Mouse (Mus musculus) liver, embryonic 15.5 days (tissue): ENCODE measurements around the gene Gstm6. TPM values are rescaled to one million over a fixed set of nuclear protein-coding genes. Genes with fewer than 3 reads are reported as not detected.
"Not testable (repeated sequence)": the region's sequence is repeated elsewhere in the genome, so short reads cannot be mapped to it uniquely, and the experiment has no call there.

Experiments used
- ATAC-seq: fragments of 200-750 bp; cut with Nextera tagmentation; 2 replicates; pipeline ENCODE4 v1.8.0; 2017; ENCODE audit warnings: moderate number of reproducible peaks, mild to moderate bottlenecking, moderate library complexity; ENCODE audit not compliant: insufficient read depth
- H3K27ac ChIP-seq: fragments of 300-500 bp; sonication (generic); replicated peaks from 2 replicates; pipeline ENCODE4 v1.5.1; 2015; ENCODE audit warnings: mild to moderate bottlenecking, inconsistent platforms
- H3K27me3 ChIP-seq: fragments of 300-500 bp; sonication (generic); 2 replicates; pipeline ENCODE4 v1.6.1; 2015; ENCODE audit warnings: mild to moderate bottlenecking, inconsistent platforms
- H3K36me3 ChIP-seq: fragments of 300-500 bp; sonication (generic); replicated peaks from 2 replicates; pipeline ENCODE4 v1.6.1; 2015; ENCODE audit warnings: moderate library complexity, mild to moderate bottlenecking, inconsistent platforms
- H3K4me1 ChIP-seq: fragments of 300-500 bp; sonication (generic); replicated peaks from 2 replicates; pipeline ENCODE4 v1.6.1; 2015; ENCODE audit warnings: inconsistent platforms
- H3K4me2 ChIP-seq: fragments of 300-500 bp; sonication (generic); 2 replicates; pipeline ENCODE4 v1.6.1; 2015; ENCODE audit warnings: moderate library complexity, mild to moderate bottlenecking, inconsistent platforms
- H3K4me3 ChIP-seq: fragments of 300-500 bp; sonication (generic); replicated peaks from 2 replicates; pipeline ENCODE4 v1.5.1; 2015; ENCODE audit warnings: mild to moderate bottlenecking, inconsistent platforms
- H3K9ac ChIP-seq: fragments of 300-500 bp; sonication (generic); 2 replicates; pipeline ENCODE4 v1.6.1; 2015; ENCODE audit warnings: moderate library complexity, mild to moderate bottlenecking, inconsistent platforms
- H3K9me3 ChIP-seq: fragments of 300-500 bp; sonication (generic); replicated peaks from 2 replicates; pipeline ENCODE4 v1.6.1; 2016; ENCODE audit warnings: inconsistent platforms
- WGBS: fragments of 180-500 bp; shearing (Covaris S2); methylation state at CpG from one replicate; pipeline ENCODE4 v1.1.7; 2015; ENCODE audit warnings: mixed read lengths; ENCODE audit not compliant: insufficient replicate concordance; 5-methylcytosine and 5-hydroxymethylcytosine counted together
- polyA plus RNA-seq: library from polyadenylated mRNA; unstranded; fragments of >200 nt; fragmentation: Nextera tagmentation; extraction: Ambion mirVana; gene quantifications from 2 replicates; pipeline ENCODE4 v1.2.1, GENCODE M21; 2015

Gene Gstm6
- polyA plus RNA-seq, 1 experiment from 2014 or later: 17.2 TPM

DNA sequence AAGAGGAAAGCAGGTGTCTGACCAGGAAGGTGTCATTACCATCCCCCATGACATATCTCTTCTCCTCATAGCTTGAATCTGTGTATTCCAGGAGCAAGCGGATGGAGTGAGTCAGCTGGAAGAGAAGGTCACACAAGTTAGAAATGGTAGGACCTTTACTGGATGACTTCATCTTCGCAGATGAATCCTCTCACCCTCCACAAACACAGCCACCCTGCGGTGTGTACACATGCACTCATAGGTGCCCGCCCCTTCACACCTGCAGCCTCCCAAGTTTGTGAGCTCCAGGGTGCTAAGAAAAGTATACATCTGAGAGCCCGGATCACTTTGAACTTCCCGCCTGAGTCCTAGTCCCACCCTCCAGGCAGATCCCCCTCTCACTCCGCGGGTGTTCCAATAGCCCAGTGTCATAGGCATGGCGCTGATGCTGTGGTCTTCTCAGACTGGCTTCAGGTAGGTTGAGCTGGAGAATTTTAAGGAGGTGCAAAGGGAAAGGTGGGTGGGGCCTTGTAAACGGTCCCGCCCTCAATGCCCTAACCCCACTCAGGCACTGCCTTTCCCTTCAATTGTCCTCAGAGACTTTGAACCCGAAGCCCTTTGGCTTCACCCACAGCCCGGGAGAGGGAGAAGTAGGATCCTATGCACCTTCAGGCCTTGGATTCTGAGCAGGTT lies 25.3 kb upstream of the Gstm6 start, which contains the start of gene Gstm3:
Gene Gstm3, minus strand, starts transcription at position 560 of the 672 bp plus-strand sequence.
- 44% methylated on average over 13 of the region's 13 CpGs for WGBS
- Histone ChIP-seq H3K4me1 (peaks cover 26% of the 10 kb centered on the region), H3K9ac (no peak within 1 kb of the TSS), H3K4me2 (no peak within 1 kb of the TSS), H3K27ac (no peak within 1 kb of the TSS), H3K36me3 (no peaks in the 10 kb centered on the region), H3K27me3 (no peaks in the 10 kb centered on the region), H3K4me3 (no peak within 1 kb of the TSS), H3K9me3 (no peaks in the 10 kb centered on the region)
- peak; percentile 35; the same call in 1 of the 2 replicates for ATAC-seq

DNA sequence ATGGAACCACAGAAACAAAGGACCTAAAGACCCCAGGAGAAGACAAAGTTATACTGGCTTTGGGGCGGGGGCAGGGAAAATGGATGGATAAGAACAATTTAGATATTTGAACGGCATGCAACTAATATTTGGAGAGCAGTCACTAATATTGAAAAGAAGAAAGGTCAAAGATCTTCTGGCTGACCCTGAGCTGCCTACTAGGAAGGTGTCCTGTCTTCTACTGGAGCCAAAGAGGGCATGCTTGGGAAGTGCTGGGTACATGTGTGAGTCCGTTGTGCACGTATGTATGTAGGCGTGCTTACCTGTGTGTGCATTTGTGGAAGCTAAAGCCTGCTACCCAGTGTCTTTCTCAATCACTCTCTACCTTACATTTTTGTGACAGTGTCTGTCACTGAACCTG lies 23.1 kb upstream of the Gstm6 start:
- Histone ChIP-seq H3K4me2 (no peak overlapping the region), H3K4me1 (peaks cover 24% of the 10 kb centered on the region), H3K9ac (no peak overlapping the region), H3K9me3 (no peaks in the 10 kb centered on the region), H3K4me3 (no peak overlapping the region), H3K27ac (no peak overlapping the region), H3K27me3 (no peaks in the 10 kb centered on the region), H3K36me3 (no peaks in the 10 kb centered on the region)
- no peak for ATAC-seq
- 76% methylated on average over 5 of the region's 5 CpGs for WGBS

DNA sequence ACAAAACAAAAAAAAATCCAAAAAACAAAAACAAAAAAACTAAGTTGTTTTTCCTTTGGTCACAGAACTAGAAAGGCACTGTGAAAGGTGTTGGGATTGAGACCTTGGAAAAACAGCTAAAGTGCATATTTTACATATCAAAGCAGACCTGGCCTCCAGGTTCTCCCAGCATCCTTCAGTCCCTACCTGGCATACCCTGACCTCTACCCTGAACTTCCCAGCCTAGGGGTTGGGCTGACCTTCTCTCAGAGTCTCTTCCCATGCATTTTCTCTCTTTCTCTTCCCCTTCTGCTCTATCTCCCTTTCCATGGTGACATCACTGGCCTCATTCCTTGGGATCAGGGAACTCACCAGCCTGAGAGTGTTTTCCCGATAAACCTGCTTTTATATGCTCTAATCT lies 22.0 kb upstream of the Gstm6 start:
- H3K9ac ChIP-seq: no peak overlapping the region
- H3K36me3 ChIP-seq: no peaks in the 10 kb centered on the region
- H3K4me2 ChIP-seq: no peak overlapping the region
- WGBS: 62% methylated on average over 1 of the region's 1 CpGs
- no peak for ATAC-seq
- H3K27ac ChIP-seq: no peak overlapping the region
- no peaks in the 10 kb centered on the region for H3K9me3 ChIP-seq
- no peak overlapping the region for H3K4me3 ChIP-seq
- peaks cover 24% of the 10 kb centered on the region for H3K4me1 ChIP-seq
- H3K27me3 ChIP-seq: no peaks in the 10 kb centered on the region

DNA sequence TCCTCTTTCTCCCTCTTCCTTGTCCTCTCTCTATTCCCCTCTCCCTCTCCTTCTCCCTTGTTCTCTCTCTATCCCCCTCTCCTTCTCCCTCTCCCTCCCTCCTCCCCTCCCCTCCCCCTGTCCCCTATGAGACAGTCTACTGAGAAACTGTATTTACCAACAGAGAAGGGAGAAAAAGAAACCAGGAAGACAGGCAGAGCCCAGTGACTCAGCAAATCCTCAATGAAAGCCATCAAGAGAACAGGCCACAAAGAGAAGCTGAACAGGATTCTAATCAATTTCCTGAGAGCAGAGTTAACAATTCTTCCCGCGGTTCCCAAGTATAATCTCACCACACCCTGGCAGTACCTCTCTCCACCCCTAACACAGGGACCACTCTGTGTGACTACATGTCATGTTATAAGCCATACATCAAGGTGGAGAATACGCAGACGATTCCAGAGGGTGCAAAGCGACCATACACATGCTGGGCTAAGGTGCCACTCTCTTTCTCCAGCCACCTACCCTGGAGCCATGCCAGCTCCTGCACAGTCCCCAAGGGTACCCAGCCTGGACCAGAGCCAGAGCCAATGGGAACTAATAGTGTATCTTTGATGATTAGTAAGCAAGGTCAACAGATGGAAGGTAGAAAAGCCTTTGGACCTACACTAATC lies 21.2 kb upstream of the Gstm6 start:
- no peaks in the 10 kb centered on the region for H3K27me3 ChIP-seq
- 0 out of 2 replicates have a peak, but pooled peaks have one; percentile 18 for ATAC-seq

DNA sequence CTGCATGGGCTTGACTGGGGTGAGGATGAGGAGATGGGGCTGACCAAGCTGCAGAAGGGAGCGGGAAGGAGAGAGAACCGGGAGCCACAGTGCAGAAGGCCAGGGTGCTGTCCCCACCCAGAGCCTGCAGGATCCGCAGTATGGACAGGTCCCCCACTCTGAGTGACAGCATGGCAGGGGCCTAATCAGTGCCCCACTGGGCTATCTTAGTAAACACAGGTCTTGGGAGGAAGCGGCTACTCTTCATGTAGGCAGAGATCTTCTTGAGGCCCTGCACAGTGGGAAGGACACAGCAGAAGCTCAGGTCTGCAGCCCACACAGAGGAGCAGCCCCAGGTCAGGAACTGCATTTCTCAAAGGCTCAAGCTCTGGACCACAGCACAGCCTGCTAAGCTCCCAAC lies 20.5 kb upstream of the Gstm6 start:
- H3K9ac ChIP-seq: no peak overlapping the region
- WGBS: 25% methylated on average over 4 of the region's 4 CpGs

More for the DNA sequence above, 21.2 kb upstream of the Gstm6 start:
- Histone ChIP-seq H3K9ac (no peak overlapping the region), H3K4me3 (no peak overlapping the region), H3K36me3 (no peaks in the 10 kb centered on the region), H3K4me1 (peaks cover 24% of the 10 kb centered on the region), H3K9me3 (no peaks in the 10 kb centered on the region), H3K27ac (no peak overlapping the region), H3K4me2 (peak overlapping the region; percentile 32; the same call in 1 of the 2 replicates)
- 29% methylated on average over 5 of the region's 5 CpGs for WGBS

DNA sequence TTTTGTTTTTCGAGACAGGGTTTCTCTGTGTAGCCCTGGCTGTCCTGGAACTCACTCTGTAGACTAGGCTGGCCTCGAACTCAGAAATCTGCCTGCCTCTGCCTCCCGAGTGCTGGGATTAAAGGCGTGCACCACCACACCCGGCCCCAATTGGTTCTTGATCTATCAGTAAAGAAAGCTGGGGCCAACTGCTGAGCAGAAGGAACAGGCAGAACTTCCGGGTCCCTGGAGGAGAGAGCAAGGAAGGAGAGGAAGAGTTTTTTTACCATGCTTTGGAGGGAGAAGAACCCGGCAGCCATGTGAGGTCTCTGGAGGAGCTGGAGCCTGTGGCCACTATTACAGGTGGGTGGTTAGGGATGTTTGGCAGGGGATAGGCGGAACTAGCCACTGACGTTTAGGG lies 11.7 kb upstream of the Gstm6 start:
- not testable (repeated sequence) for H3K9me3 ChIP-seq, H3K36me3 ChIP-seq, H3K4me3 ChIP-seq, ATAC-seq, H3K9ac ChIP-seq, H3K27ac ChIP-seq, H3K27me3 ChIP-seq, H3K4me1 ChIP-seq, H3K4me2 ChIP-seq
- 62% methylated on average over 9 of the region's 9 CpGs for WGBS

More for the DNA sequence above, 20.5 kb upstream of the Gstm6 start:
- no peak overlapping the region for H3K27ac ChIP-seq
- no peak overlapping the region; the same call in 1 of the 2 replicates for H3K4me2 ChIP-seq
- no peak overlapping the region for H3K4me3 ChIP-seq
- no peaks in the 10 kb centered on the region for H3K36me3 ChIP-seq
- peak; percentile 42; the same call in 1 of the 2 replicates for ATAC-seq
- no peaks in the 10 kb centered on the region for H3K27me3 ChIP-seq
- H3K9me3 ChIP-seq: no peaks in the 10 kb centered on the region
- peaks cover 20% of the 10 kb centered on the region for H3K4me1 ChIP-seq

DNA sequence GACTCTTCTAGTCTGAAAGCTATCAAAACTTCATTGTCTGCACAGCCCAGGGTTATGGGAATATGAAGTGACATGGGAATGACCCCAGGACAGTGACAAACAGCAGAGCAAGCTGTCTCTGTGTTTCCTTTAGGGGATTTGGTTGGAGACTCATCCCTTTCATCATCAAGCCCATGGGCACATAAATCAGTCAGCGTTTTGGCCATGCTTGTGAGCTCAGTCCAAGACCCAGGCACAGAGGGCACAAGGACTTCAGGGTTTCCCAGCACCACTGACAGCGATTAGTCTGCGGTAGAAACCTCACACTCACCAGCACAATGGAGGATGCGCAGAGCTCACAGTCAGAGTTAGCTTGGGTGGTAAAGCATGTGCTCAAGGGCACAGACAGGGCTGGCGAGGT lies 10.4 kb upstream of the Gstm6 start:
- no peak for ATAC-seq

DNA sequence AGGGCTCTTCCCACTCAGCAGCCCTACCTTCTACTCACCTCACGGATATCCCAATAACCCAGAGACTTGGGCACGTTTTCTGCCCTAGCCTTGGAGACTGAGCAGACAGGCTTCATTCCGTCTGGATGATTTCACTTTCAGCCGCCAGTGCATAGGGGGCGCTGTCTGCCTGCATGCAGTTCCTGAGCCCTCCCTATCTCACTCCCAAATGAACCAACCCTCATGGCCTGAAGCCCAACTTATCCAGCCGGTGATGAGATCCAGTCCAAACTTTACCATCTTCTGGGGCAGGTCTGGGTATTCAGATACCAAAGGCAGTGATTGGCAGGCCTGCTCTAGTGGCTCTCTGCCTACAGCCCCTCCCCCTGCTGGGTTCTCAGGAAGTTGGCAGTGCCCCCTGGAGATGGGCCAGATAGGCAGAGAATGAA lies 9.8 kb upstream of the Gstm6 start:
- Histone ChIP-seq H3K9ac (no peak overlapping the region), H3K27me3 (no peaks in the 10 kb centered on the region), H3K4me1 (no peaks in the 10 kb centered on the region), H3K36me3 (no peaks in the 10 kb centered on the region), H3K27ac (no peak overlapping the region), H3K9me3 (no peaks in the 10 kb centered on the region), H3K4me2 (no peak overlapping the region), H3K4me3 (no peak overlapping the region)
- ATAC-seq: 0 out of 2 replicates have a peak, but pooled peaks have one; percentile 25
- 11% methylated on average over 6 of the region's 6 CpGs for WGBS

More for the DNA sequence above, 10.4 kb upstream of the Gstm6 start:
- Histone ChIP-seq H3K4me2 (no peak overlapping the region), H3K27ac (no peak overlapping the region), H3K27me3 (no peaks in the 10 kb centered on the region), H3K9me3 (no peaks in the 10 kb centered on the region), H3K4me1 (no peaks in the 10 kb centered on the region), H3K36me3 (no peaks in the 10 kb centered on the region), H3K4me3 (no peak overlapping the region), H3K9ac (no peak overlapping the region)
- WGBS: 71% methylated on average over 5 of the region's 5 CpGs

DNA sequence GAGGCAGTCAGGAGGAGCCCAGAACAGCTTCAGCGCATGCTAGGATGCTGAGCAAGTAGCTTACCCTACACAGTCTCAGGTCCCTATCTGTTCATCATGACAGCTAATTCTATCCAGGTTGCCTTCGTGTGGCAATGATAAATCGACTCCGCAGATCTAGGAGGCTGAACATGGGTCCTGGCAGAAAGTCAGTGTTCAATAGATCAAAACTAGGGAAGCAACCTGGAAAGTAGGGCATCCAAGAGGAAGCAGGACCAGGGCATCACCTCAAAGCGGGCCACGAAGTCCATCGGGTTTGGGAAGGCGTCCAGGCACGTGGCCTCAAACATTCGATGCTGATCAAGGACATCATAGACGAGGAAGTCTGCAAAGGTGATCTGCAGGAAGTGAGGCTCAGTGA lies 7.0 kb upstream of the Gstm6 start:
- Histone ChIP-seq H3K27me3 (no peaks in the 10 kb centered on the region), H3K9me3 (no peaks in the 10 kb centered on the region), H3K9ac (no peak overlapping the region), H3K27ac (no peak overlapping the region), H3K4me1 (no peaks in the 10 kb centered on the region), H3K4me3 (no peak overlapping the region), H3K36me3 (no peaks in the 10 kb centered on the region), H3K4me2 (no peak overlapping the region)
- no peak for ATAC-seq
- WGBS: 69% methylated on average over 11 of the region's 11 CpGs

DNA sequence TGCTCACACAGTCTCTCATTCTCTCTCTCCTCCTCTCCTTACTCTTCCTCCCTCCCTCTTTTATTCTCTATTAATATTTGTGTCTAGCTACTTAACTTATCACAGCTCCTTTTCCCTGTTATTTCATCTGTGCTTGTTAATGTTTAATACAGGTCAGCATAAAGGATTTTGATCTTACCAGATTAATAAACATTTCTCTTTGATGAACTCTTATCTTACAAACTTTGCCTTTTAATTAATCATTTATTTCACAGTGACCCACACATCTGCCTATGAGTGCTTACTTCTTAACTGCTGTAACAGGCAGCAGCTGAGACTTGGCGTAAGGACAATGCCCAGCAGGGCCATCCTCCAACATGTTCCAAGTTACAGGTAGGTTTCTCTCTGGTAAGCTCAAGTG lies 5.9 kb upstream of the Gstm6 start:
- H3K4me3 ChIP-seq, H3K9me3 ChIP-seq, H3K27ac ChIP-seq, H3K4me2 ChIP-seq, ATAC-seq, H3K36me3 ChIP-seq, H3K4me1 ChIP-seq, H3K9ac ChIP-seq, H3K27me3 ChIP-seq: not testable (repeated sequence)
- 72% methylated on average over 1 of the region's 1 CpGs for WGBS

DNA sequence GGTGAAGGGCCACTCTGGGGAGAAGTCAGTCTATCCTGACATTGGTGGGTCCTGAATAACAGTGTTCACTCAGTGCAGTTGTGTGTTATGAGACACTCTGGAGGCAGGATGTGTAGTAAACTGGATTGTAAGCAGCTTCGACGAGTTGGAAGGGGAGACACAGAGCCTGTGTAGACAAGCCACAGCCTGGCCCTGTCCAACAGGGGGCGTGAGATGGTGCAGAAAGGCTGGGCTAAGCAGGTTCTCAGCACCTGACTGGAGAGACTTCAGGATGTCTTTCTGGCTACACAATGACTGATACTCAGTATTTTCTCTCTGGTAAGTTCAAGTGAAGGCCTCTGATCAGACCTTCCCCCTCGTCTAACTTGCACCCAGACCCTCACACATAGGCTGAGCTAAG lies 2.2 kb upstream of the Gstm6 start:
- no peak for ATAC-seq
- WGBS: 47% methylated on average over 4 of the region's 4 CpGs
- no peak overlapping the region for H3K4me3 ChIP-seq

More for the DNA sequence above, 2.2 kb upstream of the Gstm6 start:
- Histone ChIP-seq H3K9me3 (no peaks in the 10 kb centered on the region), H3K4me1 (no peaks in the 10 kb centered on the region), H3K27me3 (no peaks in the 10 kb centered on the region), H3K4me2 (no peak overlapping the region), H3K27ac (no peak overlapping the region), H3K36me3 (no peaks in the 10 kb centered on the region), H3K9ac (no peak overlapping the region)
